Mouse (Mus musculus): ENCODE data around the gene Fam229a. TPM values are rescaled to one million over a fixed set of nuclear protein-coding genes. Genes with fewer than 3 reads are reported as not detected.
A peak's percentile ranks its signal among the peaks of the same experiment; 100 is the strongest.

Fam229a gene
- total and polyA plus RNA-seq, 3 experiments = not detected

DNA sequence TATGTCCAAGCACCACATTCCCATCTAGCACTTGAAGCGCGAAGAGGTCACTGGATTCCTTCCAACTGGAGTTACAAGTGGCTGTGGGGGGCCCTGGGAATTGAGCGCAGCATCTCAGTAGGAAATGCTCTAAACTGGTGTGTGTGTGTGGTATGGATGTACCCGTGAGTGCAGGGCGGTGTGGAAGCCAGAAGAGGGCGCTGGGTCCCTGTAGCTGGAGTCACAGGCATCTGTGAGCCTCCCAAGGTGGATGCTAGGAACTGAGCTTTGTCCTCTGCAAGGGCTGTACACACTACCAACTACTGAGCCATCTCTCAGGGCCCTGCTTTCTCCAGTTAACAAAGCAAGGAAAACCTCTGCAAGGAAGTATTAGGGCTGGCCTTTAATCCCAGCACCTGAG, 49.0 kb downstream of the Fam229a start:
- DNase-seq (ENCODE audit: low spot score) (no peak), ATAC-seq (ENCODE audit: extremely low read depth, insufficient number of reproducible peaks, low FRiP score, poor library complexity, severe bottlenecking) (no peak)
- TF ChIP-seq POLR2AphosphoS5 (IDR thresholded peaks at IDR 0.05; ENCODE audit: insufficient replicate concordance, low read depth, low read length) = no peak
- TF ChIP-seq CTCF (IDR thresholded peaks at IDR 0.05; ENCODE audit: low read depth, low read length) = 0 out of 2 replicates have a peak, but pooled peaks have one; percentile 15
- H3K4me3 ChIP-seq (ENCODE audit: low read depth, low read length) = no peak overlapping the region
- H3K27me3 ChIP-seq (ENCODE audit: insufficient read depth, low read length) = no peaks in the 10 kb centered on the region
- H3K9me3 ChIP-seq (replicated peaks) = no peaks in the 10 kb centered on the region
- H3K36me3 ChIP-seq (replicated peaks) = peaks cover 54% of the 10 kb centered on the region
- H3K4me1 ChIP-seq (ENCODE audit: insufficient read depth, low read depth, low read length) = peaks cover 42% of the 10 kb centered on the region

Other genes with a start within 250 kb of the Fam229a start
- gene C77080, start 229.8 kb upstream of the Fam229a start, total RNA-seq (2014; fragmentation: Nextera tagmentation) = 67.9 and 76.6 TPM in 2 replicates
- 22.0 and 23.6 TPM in 2 replicates for gene C77080, start 229.8 kb upstream of the Fam229a start, total RNA-seq (2017)
- 182 and 196 TPM in 2 replicates for gene C77080, start 229.8 kb upstream of the Fam229a start, polyA plus RNA-seq (2012)
- gene Sync, start 203.6 kb upstream of the Fam229a start, total RNA-seq (2014; fragmentation: Nextera tagmentation) = 17.2 and 18.7 TPM in 2 replicates
- 2.1 TPM in 2 replicates for gene Sync, start 203.6 kb upstream of the Fam229a start, total RNA-seq (2017)
- gene Sync, start 203.6 kb upstream of the Fam229a start, polyA plus RNA-seq (2012) = 6.1 and 6.9 TPM in 2 replicates
- 223 and 238 TPM in 2 replicates for gene Rbbp4, start 155.8 kb upstream of the Fam229a start, total RNA-seq (2014; fragmentation: Nextera tagmentation)
- 120 and 127 TPM in 2 replicates for gene Rbbp4, start 155.8 kb upstream of the Fam229a start, total RNA-seq (2017)
- 64.7 and 74.1 TPM in 2 replicates for gene Rbbp4, start 155.8 kb upstream of the Fam229a start, polyA plus RNA-seq (2012)
- 12.0 and 15.3 TPM in 2 replicates for gene Zbtb8os, start 155.5 kb upstream of the Fam229a start, total RNA-seq (2014; fragmentation: Nextera tagmentation)
- 57.2 and 77.1 TPM in 2 replicates for gene Zbtb8os, start 155.5 kb upstream of the Fam229a start, total RNA-seq (2017)
- 2.3 and 2.8 TPM in 2 replicates for gene Zbtb8os, start 155.5 kb upstream of the Fam229a start, polyA plus RNA-seq (2012)
- gene Zbtb8a, start 113.1 kb upstream of the Fam229a start, total RNA-seq (2014; fragmentation: Nextera tagmentation) = not detected in 2 replicates
- 0.64 and 0.87 TPM in 2 replicates for gene Zbtb8a, start 113.1 kb upstream of the Fam229a start, total RNA-seq (2017)
- 0.14 and 0.17 TPM in 2 replicates for gene Zbtb8a, start 113.1 kb upstream of the Fam229a start, polyA plus RNA-seq (2012)
- not detected in 2 replicates for gene Zbtb8b, start 50.3 kb upstream of the Fam229a start, total RNA-seq (2014; fragmentation: Nextera tagmentation)
- gene Zbtb8b, start 50.3 kb upstream of the Fam229a start, total RNA-seq (2017) = 0.06 and 0.16 TPM in 2 replicates
- not detected in 2 replicates for gene Zbtb8b, start 50.3 kb upstream of the Fam229a start, polyA plus RNA-seq (2012)
- gene Bsdc1, start 29.6 kb upstream of the Fam229a start, total RNA-seq (2014; fragmentation: Nextera tagmentation) = 25.0 and 91.3 TPM in 2 replicates
- gene Bsdc1, start 29.6 kb upstream of the Fam229a start, total RNA-seq (2017) = 28.4 and 29.1 TPM in 2 replicates
- 25.7 and 34.8 TPM in 2 replicates for gene Bsdc1, start 29.6 kb upstream of the Fam229a start, polyA plus RNA-seq (2012)
- not detected in 2 replicates for gene Tssk3, start 168 bp upstream of the Fam229a start, total RNA-seq (2014; fragmentation: Nextera tagmentation)
- 0.38 TPM in 1 of 2 replicates, not detected in the other for gene Tssk3, start 168 bp upstream of the Fam229a start, total RNA-seq (2017)
- gene Tssk3, start 168 bp upstream of the Fam229a start, polyA plus RNA-seq (2012) = not detected in 2 replicates
- 14.5 and 18.7 TPM in 2 replicates for gene Marcksl1, start 22.4 kb downstream of the Fam229a start, total RNA-seq (2014; fragmentation: Nextera tagmentation)
- gene Marcksl1, start 22.4 kb downstream of the Fam229a start, total RNA-seq (2017) = 13.4 and 13.6 TPM in 2 replicates
- gene Marcksl1, start 22.4 kb downstream of the Fam229a start, polyA plus RNA-seq (2012) = 38.9 and 47.0 TPM in 2 replicates
- 79.8 and 86.5 TPM in 2 replicates for gene Hdac1, start 51.5 kb downstream of the Fam229a start, total RNA-seq (2014; fragmentation: Nextera tagmentation)
- gene Hdac1, start 51.5 kb downstream of the Fam229a start, total RNA-seq (2017) = 64.5 and 76.7 TPM in 2 replicates
- 53.7 and 63.6 TPM in 2 replicates for gene Hdac1, start 51.5 kb downstream of the Fam229a start, polyA plus RNA-seq (2012)
- gene Lck, start 82.5 kb downstream of the Fam229a start, total RNA-seq (2014; fragmentation: Nextera tagmentation) = 3.5 TPM in 1 of 2 replicates, not detected in the other
- 1.7 and 2.1 TPM in 2 replicates for gene Lck, start 82.5 kb downstream of the Fam229a start, total RNA-seq (2017)
- gene Lck, start 82.5 kb downstream of the Fam229a start, polyA plus RNA-seq (2012) = 1.3 and 1.8 TPM in 2 replicates
- gene Fam167b, start 87.4 kb downstream of the Fam229a start, total RNA-seq (2014; fragmentation: Nextera tagmentation) = not detected in 2 replicates
- gene Fam167b, start 87.4 kb downstream of the Fam229a start, total RNA-seq (2017) = not detected in 2 replicates
- not detected in 2 replicates for gene Fam167b, start 87.4 kb downstream of the Fam229a start, polyA plus RNA-seq (2012)
- gene Eif3i, start 109.5 kb downstream of the Fam229a start, total RNA-seq (2014; fragmentation: Nextera tagmentation) = 152 and 159 TPM in 2 replicates
- gene Eif3i, start 109.5 kb downstream of the Fam229a start, total RNA-seq (2017) = 241 and 272 TPM in 2 replicates
- 130 and 133 TPM in 2 replicates for gene Eif3i, start 109.5 kb downstream of the Fam229a start, polyA plus RNA-seq (2012)
- 129 and 155 TPM in 2 replicates for gene Tmem234, start 109.5 kb downstream of the Fam229a start, total RNA-seq (2014; fragmentation: Nextera tagmentation)
- gene Tmem234, start 109.5 kb downstream of the Fam229a start, total RNA-seq (2017) = 104 and 120 TPM in 2 replicates
- gene Tmem234, start 109.5 kb downstream of the Fam229a start, polyA plus RNA-seq (2012) = 207 and 224 TPM in 2 replicates
- gene Dcdc2b, start 123.1 kb downstream of the Fam229a start, total RNA-seq (2014; fragmentation: Nextera tagmentation) = 1.7 TPM in 1 of 2 replicates, not detected in the other
- 0.33 TPM in 1 of 2 replicates, not detected in the other for gene Dcdc2b, start 123.1 kb downstream of the Fam229a start, total RNA-seq (2017)
- 0.25 TPM in 1 of 2 replicates, not detected in the other for gene Dcdc2b, start 123.1 kb downstream of the Fam229a start, polyA plus RNA-seq (2012)
- 23.6 and 24.4 TPM in 2 replicates for gene Iqcc, start 127.9 kb downstream of the Fam229a start, total RNA-seq (2014; fragmentation: Nextera tagmentation)
- 35.0 and 36.7 TPM in 2 replicates for gene Iqcc, start 127.9 kb downstream of the Fam229a start, total RNA-seq (2017)
- 7.0 and 8.8 TPM in 2 replicates for gene Iqcc, start 127.9 kb downstream of the Fam229a start, polyA plus RNA-seq (2012)
- gene Ccdc28b, start 132.8 kb downstream of the Fam229a start, total RNA-seq (2014; fragmentation: Nextera tagmentation) = 1.1 TPM in 1 of 2 replicates, not detected in the other
- 20.7 and 23.8 TPM in 2 replicates for gene Ccdc28b, start 132.8 kb downstream of the Fam229a start, total RNA-seq (2017)
- 4.8 and 4.9 TPM in 2 replicates for gene Ccdc28b, start 132.8 kb downstream of the Fam229a start, polyA plus RNA-seq (2012)
- gene Txlna, start 149.9 kb downstream of the Fam229a start, total RNA-seq (2014; fragmentation: Nextera tagmentation) = 35.5 and 39.7 TPM in 2 replicates
- gene Txlna, start 149.9 kb downstream of the Fam229a start, total RNA-seq (2017) = 73.5 and 79.6 TPM in 2 replicates
- 57.1 and 62.5 TPM in 2 replicates for gene Txlna, start 149.9 kb downstream of the Fam229a start, polyA plus RNA-seq (2012)
- gene Kpna6, start 181.6 kb downstream of the Fam229a start, total RNA-seq (2014; fragmentation: Nextera tagmentation) = 54.7 and 57.9 TPM in 2 replicates
- gene Kpna6, start 181.6 kb downstream of the Fam229a start, total RNA-seq (2017) = 21.0 and 23.1 TPM in 2 replicates
- gene Kpna6, start 181.6 kb downstream of the Fam229a start, polyA plus RNA-seq (2012) = 19.9 and 21.0 TPM in 2 replicates
- gene Tmem39b, start 205.6 kb downstream of the Fam229a start, total RNA-seq (2014; fragmentation: Nextera tagmentation) = 18.3 and 24.8 TPM in 2 replicates
- gene Tmem39b, start 205.6 kb downstream of the Fam229a start, total RNA-seq (2017) = 2.1 and 3.9 TPM in 2 replicates
- 31.1 and 34.3 TPM in 2 replicates for gene Tmem39b, start 205.6 kb downstream of the Fam229a start, polyA plus RNA-seq (2012)

Data from G1E (cell line).